Mouse (Mus musculus): ENCODE measurements at regions not wholly inside any gene's neighbourhood (a gene's known extent, or its start where the extent isn't known, plus 50 kb on each side); places are given as distances from the start of the nearest gene placed in this dataset.

DNA sequence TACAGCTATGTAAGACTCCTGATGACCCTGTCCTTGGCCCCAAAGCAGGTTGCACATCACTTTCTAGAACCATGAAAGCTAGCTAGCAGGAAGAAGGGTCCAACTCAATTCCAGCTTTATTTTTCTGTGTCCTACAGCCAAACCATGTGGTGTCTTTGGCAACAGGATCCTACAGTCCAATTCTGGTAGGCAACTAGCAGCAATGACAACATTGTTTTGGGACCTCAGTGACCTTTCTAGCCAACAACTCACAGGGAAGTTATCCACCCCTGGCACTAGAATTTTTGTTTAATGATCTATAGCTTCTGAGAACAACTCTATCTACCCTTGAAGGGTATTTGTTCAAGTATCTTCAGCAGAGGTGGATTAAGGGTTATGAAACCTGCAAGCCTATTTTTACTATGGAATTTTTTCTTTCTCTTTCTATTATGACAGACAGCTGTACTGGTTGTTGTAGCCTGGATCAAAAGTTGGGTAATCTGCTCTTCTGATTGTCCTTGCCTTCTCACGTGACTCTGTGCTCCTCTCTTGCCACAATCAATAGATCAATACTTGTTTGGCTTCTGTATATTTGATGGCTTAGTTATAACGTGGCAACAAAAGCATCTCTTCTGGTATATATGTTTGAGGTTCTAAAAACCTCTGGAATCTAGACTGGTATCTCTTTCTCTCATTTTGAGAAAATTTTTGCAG is 82.2 kb upstream of the Adra1d start:
- TF ChIP-seq CTCF (IDR thresholded peaks at IDR 0.05; ENCODE audit: low read depth, low read length) (no peak), POLR2A (IDR thresholded peaks at IDR 0.05; ENCODE audit: insufficient read depth, low read length) (no peak)
